Mouse (Mus musculus) embryonic facial prominence, embryonic 12.5 days (tissue): Measurements from ENCODE around the gene Large2. TPM values are rescaled to one million over a fixed set of nuclear protein-coding genes. Genes with fewer than 3 reads are reported as not detected.

Experiments used
- ATAC-seq: fragments of 200-750 bp; cut with Nextera tagmentation; 2 replicates; pipeline ENCODE4 v1.8.0; 2017; ENCODE audit not compliant: insufficient number of reproducible peaks, insufficient read depth, low FRiP score, low TSS enrichment
- H3K27ac ChIP-seq: fragments of 300-500 bp; sonication (generic); 2 replicates; pipeline ENCODE4 v1.5.1; 2016; ENCODE audit warnings: mild to moderate bottlenecking
- H3K27me3 ChIP-seq: fragments of 300-500 bp; sonication (generic); 2 replicates; pipeline ENCODE4 v1.6.1; 2016; ENCODE audit warnings: mild to moderate bottlenecking, moderate library complexity
- H3K36me3 ChIP-seq: fragments of 300-500 bp; sonication (generic); 2 replicates; pipeline ENCODE4 v1.6.1; 2016; ENCODE audit warnings: mild to moderate bottlenecking
- H3K4me1 ChIP-seq: fragments of 300-500 bp; sonication (generic); 2 replicates; pipeline ENCODE4 v1.6.1; 2016
- H3K4me2 ChIP-seq: fragments of 300-500 bp; sonication (generic); replicated peaks from 2 replicates; pipeline ENCODE4 v1.6.1; 2016; ENCODE audit warnings: mild to moderate bottlenecking, moderate library complexity
- H3K4me3 ChIP-seq: fragments of 300-500 bp; sonication (generic); 2 replicates; pipeline ENCODE4 v1.5.1; 2016; ENCODE audit warnings: mild to moderate bottlenecking
- H3K9ac ChIP-seq: fragments of 300-500 bp; sonication (generic); 2 replicates; pipeline ENCODE4 v1.6.1; 2016; ENCODE audit warnings: mild to moderate bottlenecking, moderate library complexity
- H3K9me3 ChIP-seq: fragments of 300-500 bp; sonication (generic); 2 replicates; pipeline ENCODE4 v1.6.1; 2016; ENCODE audit warnings: mild to moderate bottlenecking, moderate library complexity
- WGBS: fragments of 180-500 bp; shearing (Covaris S2); methylation state at CpG from one replicate; pipeline ENCODE4 v1.1.7; 2016; 5-methylcytosine and 5-hydroxymethylcytosine counted together
- microRNA-seq: library from miRNA; unstranded; fragments of <30 nt; microRNA quantifications from one replicate; pipeline ENCODE4, GENCODE M21; 2017
- polyA plus RNA-seq: library from polyadenylated mRNA; unstranded; fragments of >200 nt; fragmentation: Nextera tagmentation; extraction: Ambion mirVana; gene quantifications from 2 replicates; pipeline ENCODE4 v1.2.1, GENCODE M21; 2016

Large2 gene
- polyA plus RNA-seq, 1 experiment from 2014 or later = 10.5 TPM

- no peaks in the 10 kb centered on the region for H3K9me3 ChIP-seq
- no peaks in the 10 kb centered on the region for H3K27me3 ChIP-seq
- no peak overlapping the region for H3K27ac ChIP-seq
- 69% methylated on average over 3 of the region's 3 CpGs for WGBS
- no peak for ATAC-seq
- H3K4me2 ChIP-seq = no peak overlapping the region
- H3K4me1 ChIP-seq = 0 out of 2 replicates have a peak, but pooled peaks cover 3% of the 10 kb centered on the region
- H3K9ac ChIP-seq = no peak overlapping the region
- H3K36me3 ChIP-seq = peaks cover 10% of the 10 kb centered on the region
- no peak overlapping the region for H3K4me3 ChIP-seq
These were observed 58.0 kb downstream of the Large2 start for GRCm38 (mm10) chr2:92316652-92317051.

Small RNA genes lying within 50 kb of the gene (microRNA-seq; reads per million reads assigned to microRNA genes)
- gene Mir7000 = 0.54 reads per million

Other genes starting within 250 kb of the Large2 start
- gene Pex16, start 193 bp downstream of the Large2 start, polyA plus RNA-seq = 18.4 and 19.7 TPM in 2 replicates
- gene 1700029I15Rik, start 7.7 kb upstream of the Large2 start, polyA plus RNA-seq = 4.7 and 5.4 TPM in 2 replicates
- gene Mapk8ip1, start 26.4 kb upstream of the Large2 start, polyA plus RNA-seq = 49.0 and 55.8 TPM in 2 replicates
- gene Cry2, start 59.2 kb upstream of the Large2 start, polyA plus RNA-seq = 28.8 and 29.7 TPM in 2 replicates
- gene Slc35c1, start 85.7 kb upstream of the Large2 start, polyA plus RNA-seq = 9.5 and 10.2 TPM in 2 replicates
- gene Chst1, start 224.8 kb upstream of the Large2 start, polyA plus RNA-seq = 7.9 and 8.5 TPM in 2 replicates